Mouse (Mus musculus) embryonic facial prominence, embryonic 12.5 days (tissue): ENCODE measurements around the gene Exoc6b. TPM values are rescaled to one million over a fixed set of nuclear protein-coding genes. Genes with fewer than 3 reads are reported as not detected.

ENCODE experiments used
- ATAC-seq: fragments of 200-750 bp; cut with Nextera tagmentation; 2 replicates; pipeline ENCODE4 v1.8.0; 2017; ENCODE audit not compliant: insufficient number of reproducible peaks, insufficient read depth, low FRiP score, low TSS enrichment
- H3K27ac ChIP-seq: fragments of 300-500 bp; sonication (generic); 2 replicates; pipeline ENCODE4 v1.5.1; 2016; ENCODE audit warnings: mild to moderate bottlenecking
- H3K27me3 ChIP-seq: fragments of 300-500 bp; sonication (generic); 2 replicates; pipeline ENCODE4 v1.6.1; 2016; ENCODE audit warnings: mild to moderate bottlenecking, moderate library complexity
- H3K36me3 ChIP-seq: fragments of 300-500 bp; sonication (generic); 2 replicates; pipeline ENCODE4 v1.6.1; 2016; ENCODE audit warnings: mild to moderate bottlenecking
- H3K4me1 ChIP-seq: fragments of 300-500 bp; sonication (generic); 2 replicates; pipeline ENCODE4 v1.6.1; 2016
- H3K4me2 ChIP-seq: fragments of 300-500 bp; sonication (generic); replicated peaks from 2 replicates; pipeline ENCODE4 v1.6.1; 2016; ENCODE audit warnings: mild to moderate bottlenecking, moderate library complexity
- H3K4me3 ChIP-seq: fragments of 300-500 bp; sonication (generic); 2 replicates; pipeline ENCODE4 v1.5.1; 2016; ENCODE audit warnings: mild to moderate bottlenecking
- H3K9ac ChIP-seq: fragments of 300-500 bp; sonication (generic); 2 replicates; pipeline ENCODE4 v1.6.1; 2016; ENCODE audit warnings: mild to moderate bottlenecking, moderate library complexity
- H3K9me3 ChIP-seq: fragments of 300-500 bp; sonication (generic); 2 replicates; pipeline ENCODE4 v1.6.1; 2016; ENCODE audit warnings: mild to moderate bottlenecking, moderate library complexity
- WGBS: fragments of 180-500 bp; shearing (Covaris S2); methylation state at CpG from one replicate; pipeline ENCODE4 v1.1.7; 2016; 5-methylcytosine and 5-hydroxymethylcytosine counted together
- polyA plus RNA-seq: library from polyadenylated mRNA; unstranded; fragments of >200 nt; fragmentation: Nextera tagmentation; extraction: Ambion mirVana; gene quantifications from 2 replicates; pipeline ENCODE4 v1.2.1, GENCODE M21; 2016

Gene Exoc6b
- polyA plus RNA-seq, 1 experiment from 2014 or later = 45.1 TPM

GRCm38 (mm10) chr6:84863816-84864375 lies 205.4 kb downstream of the Exoc6b start:
- Histone ChIP-seq H3K36me3 (no peaks in the 10 kb centered on the region), H3K27me3 (no peaks in the 10 kb centered on the region), H3K9me3 (no peaks in the 10 kb centered on the region), H3K4me3 (no peak overlapping the region), H3K4me2 (no peak overlapping the region), H3K9ac (no peak overlapping the region), H3K27ac (no peak overlapping the region), H3K4me1 (peaks cover 17% of the 10 kb centered on the region)
- no peak for ATAC-seq
- WGBS = 97% methylated on average over 1 of the region's 1 CpGs

GRCm38 (mm10) chr6:84845665-84846064 lies 223.6 kb downstream of the Exoc6b start:
- Histone ChIP-seq H3K27ac (no peak overlapping the region), H3K9ac (no peak overlapping the region), H3K9me3 (no peaks in the 10 kb centered on the region), H3K4me1 (no peaks in the 10 kb centered on the region), H3K27me3 (no peaks in the 10 kb centered on the region), H3K4me3 (no peak overlapping the region), H3K4me2 (no peak overlapping the region), H3K36me3 (peaks cover 5% of the 10 kb centered on the region; the same call in 1 of the 2 replicates)
- ATAC-seq = no peak
- WGBS = 68% methylated on average over 7 of the region's 7 CpGs

- H3K4me2 ChIP-seq = no peak overlapping the region
These were observed 228.2 kb downstream of the Exoc6b start for GRCm38 (mm10) chr6:84841138-84841537.

GRCm38 (mm10) chr6:84807546-84807945 lies 261.8 kb downstream of the Exoc6b start:
- no peaks in the 10 kb centered on the region for H3K4me1 ChIP-seq
- H3K9me3 ChIP-seq = no peaks in the 10 kb centered on the region
- H3K27ac ChIP-seq = no peak overlapping the region
- H3K27me3 ChIP-seq = no peaks in the 10 kb centered on the region
- no peak overlapping the region for H3K4me2 ChIP-seq
- no peak overlapping the region for H3K4me3 ChIP-seq
- WGBS = 92% methylated on average over 7 of the region's 7 CpGs
- H3K9ac ChIP-seq = no peak overlapping the region
- 0 out of 2 replicates have a peak, but pooled peaks cover 1% of the 10 kb centered on the region for H3K36me3 ChIP-seq
- no peak for ATAC-seq

More at GRCm38 (mm10) chr6:84841138-84841537, 228.2 kb downstream of the Exoc6b start:
- H3K36me3 ChIP-seq = peaks cover 3% of the 10 kb centered on the region; the same call in 1 of the 2 replicates
- no peak overlapping the region for H3K27ac ChIP-seq
- H3K9me3 ChIP-seq = no peaks in the 10 kb centered on the region
- H3K9ac ChIP-seq = no peak overlapping the region
- no peak overlapping the region for H3K4me3 ChIP-seq
- ATAC-seq = no peak
- no peaks in the 10 kb centered on the region for H3K4me1 ChIP-seq
- no peaks in the 10 kb centered on the region for H3K27me3 ChIP-seq

GRCm38 (mm10) chr6:84806132-84806730 lies 263.1 kb downstream of the Exoc6b start:
- Histone ChIP-seq H3K9me3 (no peaks in the 10 kb centered on the region), H3K4me2 (no peak overlapping the region), H3K4me1 (no peaks in the 10 kb centered on the region), H3K9ac (no peak overlapping the region), H3K27me3 (no peaks in the 10 kb centered on the region), H3K4me3 (no peak overlapping the region), H3K27ac (no peak overlapping the region), H3K36me3 (no peaks in the 10 kb centered on the region)
- 68% methylated on average over 2 of the region's 2 CpGs for WGBS
- ATAC-seq = no peak

- Histone ChIP-seq H3K4me3 (no peak overlapping the region), H3K36me3 (no peaks in the 10 kb centered on the region), H3K9ac (no peak overlapping the region), H3K9me3 (no peaks in the 10 kb centered on the region), H3K4me2 (no peak overlapping the region), H3K4me1 (peaks cover 8% of the 10 kb centered on the region; the same call in 1 of the 2 replicates), H3K27ac (no peak overlapping the region), H3K27me3 (no peaks in the 10 kb centered on the region)
- no peak for ATAC-seq
- WGBS = 70% methylated on average over 3 of the region's 3 CpGs
These were observed 270.6 kb downstream of the Exoc6b start for GRCm38 (mm10) chr6:84798736-84799135.

GRCm38 (mm10) chr6:84783994-84784393 lies 285.3 kb downstream of the Exoc6b start:
- Histone ChIP-seq H3K4me2 (no peak overlapping the region), H3K4me1 (no peaks in the 10 kb centered on the region), H3K4me3 (no peak overlapping the region), H3K9ac (no peak overlapping the region), H3K27ac (no peak overlapping the region), H3K27me3 (no peaks in the 10 kb centered on the region), H3K36me3 (no peaks in the 10 kb centered on the region), H3K9me3 (no peaks in the 10 kb centered on the region)
- 67% methylated on average over 2 of the region's 2 CpGs for WGBS
- ATAC-seq = no peak

- no peaks in the 10 kb centered on the region for H3K27me3 ChIP-seq
- no peaks in the 10 kb centered on the region for H3K36me3 ChIP-seq
- ATAC-seq = no peak
- no peak overlapping the region for H3K4me2 ChIP-seq
- 33% methylated on average over 5 of the region's 5 CpGs for WGBS
- no peak overlapping the region for H3K27ac ChIP-seq
- H3K4me3 ChIP-seq = no peak overlapping the region
- no peak overlapping the region for H3K9ac ChIP-seq
- no peaks in the 10 kb centered on the region for H3K9me3 ChIP-seq
- peaks cover 2% of the 10 kb centered on the region; the same call in 1 of the 2 replicates for H3K4me1 ChIP-seq
These were observed 289.3 kb downstream of the Exoc6b start for GRCm38 (mm10) chr6:84779987-84780386.

GRCm38 (mm10) chr6:84778970-84779369 lies 290.3 kb downstream of the Exoc6b start:
- WGBS = 58% methylated on average over 5 of the region's 5 CpGs
- Histone ChIP-seq H3K27me3 (no peaks in the 10 kb centered on the region), H3K4me2 (no peak overlapping the region), H3K27ac (no peak overlapping the region), H3K4me1 (peaks cover 2% of the 10 kb centered on the region; the same call in 1 of the 2 replicates), H3K9me3 (no peaks in the 10 kb centered on the region), H3K36me3 (no peaks in the 10 kb centered on the region), H3K4me3 (no peak overlapping the region), H3K9ac (no peak overlapping the region)
- no peak for ATAC-seq

GRCm38 (mm10) chr6:84775908-84776307 lies 293.4 kb downstream of the Exoc6b start:
- no peak overlapping the region for H3K27ac ChIP-seq
- H3K27me3 ChIP-seq = no peaks in the 10 kb centered on the region
- ATAC-seq = 0 out of 2 replicates have a peak, but pooled peaks have one; percentile 15
- H3K9ac ChIP-seq = no peak overlapping the region
- peaks cover 7% of the 10 kb centered on the region for H3K4me1 ChIP-seq
- WGBS = 28% methylated on average over 1 of the region's 1 CpGs
- H3K4me2 ChIP-seq = no peak overlapping the region
- H3K9me3 ChIP-seq = no peaks in the 10 kb centered on the region
- no peak overlapping the region for H3K4me3 ChIP-seq
- no peaks in the 10 kb centered on the region for H3K36me3 ChIP-seq

GRCm38 (mm10) chr6:84755266-84755665 lies 314.0 kb downstream of the Exoc6b start:
- H3K4me1 ChIP-seq = no peaks in the 10 kb centered on the region
- no peak overlapping the region for H3K9ac ChIP-seq
- no peak overlapping the region for H3K27ac ChIP-seq
- H3K27me3 ChIP-seq = no peaks in the 10 kb centered on the region
- WGBS = 71% methylated on average over 3 of the region's 3 CpGs
- H3K36me3 ChIP-seq = no peaks in the 10 kb centered on the region
- no peak for ATAC-seq
- no peaks in the 10 kb centered on the region for H3K9me3 ChIP-seq
- no peak overlapping the region for H3K4me3 ChIP-seq
- H3K4me2 ChIP-seq = no peak overlapping the region

- Histone ChIP-seq H3K4me1 (no peaks in the 10 kb centered on the region), H3K4me3 (no peak overlapping the region), H3K9me3 (no peaks in the 10 kb centered on the region), H3K36me3 (no peaks in the 10 kb centered on the region), H3K4me2 (no peak overlapping the region), H3K27ac (no peak overlapping the region), H3K9ac (no peak overlapping the region), H3K27me3 (no peaks in the 10 kb centered on the region)
- ATAC-seq = no peak
These were observed 316.4 kb downstream of the Exoc6b start for GRCm38 (mm10) chr6:84752806-84753420.
